Mouse (Mus musculus): ENCODE data around the gene Btrc.

- no peak for TF ChIP-seq POLR2A (IDR thresholded peaks at IDR 0.05; ENCODE audit: low read depth, low read length)
- no peak for TF ChIP-seq CTCF (IDR thresholded peaks at IDR 0.05; ENCODE audit: extremely low read depth, insufficient read depth, insufficient read length, insufficient replicate concordance)
These were observed 83.1 kb downstream of the Btrc start for GRCm38 (mm10) chr19:45446631-45447030.

Measured in spleen, adult 2 months (tissue).